Mouse (Mus musculus) cerebellum, adult 11-12 months (tissue): ENCODE results near the gene Olfr17.
"Not testable (repeated sequence)": the region's sequence is repeated elsewhere in the genome, so short reads cannot be mapped to it uniquely, and the experiment has no call there.

Source experiments
- DNase-seq: peaks from one replicate; pipeline ENCODE4 v3.0.0; 2022

The Olfr17 gene

GRCm38 (mm10) chr7:107092920-107093319 lies at the start of gene Olfr17:
TSS of gene Olfr17 (plus strand) at chr7:107093220.
- no peak for DNase-seq

DNA sequence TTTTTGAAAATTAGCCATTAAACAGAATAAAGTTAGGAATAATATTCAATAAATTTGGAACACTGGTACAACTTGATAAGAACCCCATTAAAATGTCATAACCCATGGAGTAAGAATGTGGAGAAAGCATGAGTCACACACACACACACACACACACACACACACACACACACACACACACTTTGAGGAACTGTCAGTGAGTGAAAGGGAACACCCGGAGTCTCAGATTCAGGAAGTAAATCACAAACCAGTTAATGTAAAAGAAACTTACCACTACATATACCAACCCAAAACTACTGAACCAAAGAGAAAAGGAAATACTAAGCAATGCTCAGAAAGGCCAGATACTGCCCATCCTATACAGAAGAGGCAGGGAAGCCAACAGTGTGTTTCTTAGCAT lies 48.6 kb upstream of the Olfr17 start:
- no peak for DNase-seq

DNA sequence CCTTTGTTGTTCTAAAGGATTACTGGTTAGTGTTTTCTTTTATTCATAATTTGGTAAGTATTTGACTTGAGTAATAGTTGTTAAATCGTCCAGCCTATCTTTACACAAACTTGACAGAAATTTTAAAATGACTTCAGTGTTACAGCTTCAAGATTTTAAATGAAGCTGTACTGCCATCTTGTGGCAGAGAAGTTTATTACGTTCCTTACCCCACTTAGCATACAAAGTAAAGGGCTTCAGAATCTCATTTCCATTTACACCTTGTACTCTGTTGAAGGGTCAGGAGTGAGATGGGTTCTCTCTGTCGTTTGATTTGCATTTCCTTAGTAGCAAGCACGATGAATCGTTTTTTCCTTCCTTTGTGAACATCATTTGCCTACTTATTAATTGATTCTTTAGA lies 47.2 kb upstream of the Olfr17 start:
- no peak for DNase-seq

DNA sequence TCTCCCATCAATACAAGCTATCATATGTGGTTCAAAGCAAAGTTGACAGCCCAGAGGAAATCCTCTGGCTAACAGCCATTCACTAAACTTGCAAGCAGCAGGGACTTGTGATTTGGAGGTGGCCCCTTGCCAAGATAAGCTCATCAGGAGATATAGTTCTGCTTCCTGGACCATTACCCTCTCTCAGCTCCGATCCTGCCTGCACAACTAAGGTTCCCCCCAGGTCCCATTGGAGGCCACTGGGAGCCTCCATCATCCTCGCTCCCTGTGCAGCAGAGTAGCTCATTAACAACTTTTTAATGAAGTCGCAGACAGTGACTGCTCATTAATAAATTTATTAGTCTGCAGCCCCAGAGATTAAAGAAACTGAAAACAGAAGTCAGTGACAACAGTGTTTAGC lies 45.4 kb upstream of the Olfr17 start:
- no peak for DNase-seq

DNA sequence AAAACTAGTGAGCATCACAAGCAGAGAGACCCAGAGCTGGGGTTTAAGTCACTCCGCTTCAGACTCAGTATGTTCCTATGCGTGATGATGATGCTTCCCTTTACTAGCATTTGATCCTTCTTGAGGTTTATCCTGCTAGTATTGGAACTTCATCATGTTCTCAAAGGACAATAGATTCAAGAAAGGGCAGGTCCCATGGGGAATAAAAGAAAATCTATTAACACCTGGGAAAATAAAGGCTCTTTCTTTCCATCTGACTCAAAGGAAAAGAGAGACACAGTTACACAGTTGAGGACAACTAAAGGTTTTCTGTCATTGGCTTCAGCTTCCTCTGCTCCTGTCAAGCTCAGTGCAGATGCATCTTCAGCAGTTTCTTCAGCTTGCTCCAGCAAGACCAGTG lies 22.3 kb upstream of the Olfr17 start, which contains the start of gene Olfr714:
TSS of gene Olfr714 (plus strand) at position 301 of the 400 bp plus-strand sequence.
- no peak for DNase-seq

GRCm38 (mm10) chr7:107110269-107110668 lies 17.2 kb downstream of the Olfr17 start, which contains the start of gene Olfr715b:
TSS of gene Olfr715b (minus strand) at chr7:107110369.
- not testable (repeated sequence) for DNase-seq

DNA sequence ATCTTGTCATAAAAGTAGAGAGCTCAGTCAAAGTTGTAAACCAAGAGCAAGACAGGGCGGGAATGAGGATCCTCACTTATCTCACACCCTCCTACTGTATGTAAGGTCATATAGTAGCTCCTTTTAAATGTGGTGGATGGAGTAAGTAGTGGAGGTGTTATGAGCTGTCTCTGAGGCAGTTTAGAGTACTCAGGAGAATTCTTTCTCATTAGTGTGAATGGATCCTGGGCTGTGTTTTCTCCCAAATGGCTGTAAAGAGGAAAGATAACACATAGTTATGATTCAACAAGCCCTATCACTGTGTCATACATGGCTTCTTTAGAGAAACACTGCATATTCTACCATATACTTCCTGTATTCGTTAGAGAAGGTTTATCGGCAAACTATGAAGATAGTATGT lies 38.0 kb downstream of the Olfr17 start, which contains the start of gene Olfr715:
TSS of gene Olfr715 (minus strand) at position 101 of the 400 bp plus-strand sequence.
- not testable (repeated sequence) for DNase-seq

GRCm38 (mm10) chr7:107138027-107138426 lies 45.0 kb downstream of the Olfr17 start, which contains the start of gene Olfr716:
TSS of gene Olfr716 (plus strand) at chr7:107138327.
- not testable (repeated sequence) for DNase-seq
